Mouse (Mus musculus): Measurements from ENCODE around the gene Ugdh.

- TF ChIP-seq CTCF (IDR thresholded peaks at IDR 0.05; ENCODE audit: extremely low read depth, insufficient read depth, insufficient read length, insufficient replicate concordance) = no peak
- no peak for TF ChIP-seq POLR2A (IDR thresholded peaks at IDR 0.05; ENCODE audit: low read depth, low read length)
Measured at GRCm38 (mm10) chr5:65371551-65371950, 64.2 kb downstream of the Ugdh start.

Measured in spleen, adult 2 months (tissue).